Mouse (Mus musculus) midbrain, embryonic 16.5 days (tissue): ENCODE measurements around the gene Myh6. TPM values are rescaled to one million over a fixed set of nuclear protein-coding genes. Genes with fewer than 3 reads are reported as not detected.

Experiments used
- ATAC-seq: fragments of 200-750 bp; cut with Nextera tagmentation; 2 replicates; pipeline ENCODE4 v1.8.0; 2017; ENCODE audit warnings: moderate TSS enrichment
- H3K27ac ChIP-seq: fragments of 300-500 bp; sonication (generic); 2 replicates; pipeline ENCODE4 v1.5.1; 2014; ENCODE audit warnings: mild to moderate bottlenecking, low read length, mixed read lengths
- H3K27me3 ChIP-seq: fragments of 300-500 bp; sonication (generic); 2 replicates; pipeline ENCODE4 v1.6.1; 2014; ENCODE audit warnings: low read depth, low read length, mixed read lengths; ENCODE audit not compliant: control insufficient read depth, insufficient read depth
- H3K36me3 ChIP-seq: fragments of 300-500 bp; sonication (generic); 2 replicates; pipeline ENCODE4 v1.6.1; 2014; ENCODE audit warnings: mild to moderate bottlenecking, low read length, moderate library complexity, mixed read lengths; ENCODE audit not compliant: control insufficient read depth, insufficient read depth
- H3K4me1 ChIP-seq: fragments of 300-500 bp; sonication (generic); 2 replicates; pipeline ENCODE4 v1.6.1; 2014; ENCODE audit warnings: mild to moderate bottlenecking, low read length, mixed read lengths; ENCODE audit not compliant: control insufficient read depth, insufficient read depth
- H3K4me2 ChIP-seq: fragments of 300-500 bp; sonication (generic); 2 replicates; pipeline ENCODE4 v1.6.1; 2014; ENCODE audit warnings: mild to moderate bottlenecking, low read length, mixed read lengths
- H3K4me3 ChIP-seq: fragments of 300-500 bp; sonication (generic); 2 replicates; pipeline ENCODE4 v1.5.1; 2014; ENCODE audit warnings: low read depth, mild to moderate bottlenecking, low read length, moderate library complexity, mixed read lengths
- H3K9ac ChIP-seq: fragments of 300-500 bp; sonication (generic); 2 replicates; pipeline ENCODE4 v1.6.1; 2014; ENCODE audit warnings: low read depth, low read length, mixed read lengths
- H3K9me3 ChIP-seq: fragments of 300-500 bp; sonication (generic); replicated peaks from 2 replicates; pipeline ENCODE4 v1.6.1; 2014; ENCODE audit warnings: mild to moderate bottlenecking, low read length, mixed read lengths; ENCODE audit not compliant: control insufficient read depth, poor library complexity, severe bottlenecking
- WGBS: fragments of 180-500 bp; shearing (Covaris S2); extraction: QIAGEN DNeasy Blood & Tissue Kit; methylation state at CpG from one replicate; pipeline ENCODE4 v1.1.7; 2014; 5-methylcytosine and 5-hydroxymethylcytosine counted together
- polyA plus RNA-seq: library from polyadenylated mRNA; unstranded; fragments of >200 nt; fragmentation: Nextera tagmentation; extraction: Ambion mirVana; gene quantifications from 2 replicates; pipeline ENCODE4 v1.2.1, GENCODE M21; 2015

Myh6 gene
- polyA plus RNA-seq, 1 experiment from 2014 or later: 2.9 TPM

- Histone ChIP-seq H3K4me1 (no peaks in the 10 kb centered on the region), H3K4me3 (no peak overlapping the region), H3K4me2 (no peak overlapping the region), H3K36me3 (no peaks in the 10 kb centered on the region), H3K27me3 (no peaks in the 10 kb centered on the region), H3K9me3 (no peaks in the 10 kb centered on the region), H3K9ac (no peak overlapping the region), H3K27ac (no peak overlapping the region)
- no peak for ATAC-seq
- WGBS: 93% methylated on average over 7 of the region's 7 CpGs
Observed at GRCm38 (mm10) chr14:54943971-54944370, 22.8 kb downstream of the Myh6 start.

- no peaks in the 10 kb centered on the region for H3K4me1 ChIP-seq
- 87% methylated on average over 8 of the region's 8 CpGs for WGBS
- H3K27ac ChIP-seq: no peak overlapping the region
- no peaks in the 10 kb centered on the region for H3K9me3 ChIP-seq
- no peak overlapping the region for H3K4me2 ChIP-seq
- no peaks in the 10 kb centered on the region for H3K27me3 ChIP-seq
- H3K4me3 ChIP-seq: no peak overlapping the region
- no peak overlapping the region for H3K9ac ChIP-seq
- no peak for ATAC-seq
- H3K36me3 ChIP-seq: no peaks in the 10 kb centered on the region
Observed at GRCm38 (mm10) chr14:54942479-54942878, 24.2 kb downstream of the Myh6 start.

GRCm38 (mm10) chr14:54941024-54941978 lies 25.4 kb downstream of the Myh6 start:
- Histone ChIP-seq H3K4me2 (no peak overlapping the region), H3K27ac (no peak overlapping the region), H3K9ac (no peak overlapping the region), H3K4me1 (no peaks in the 10 kb centered on the region), H3K9me3 (no peaks in the 10 kb centered on the region), H3K4me3 (no peak overlapping the region), H3K27me3 (no peaks in the 10 kb centered on the region), H3K36me3 (no peaks in the 10 kb centered on the region)
- ATAC-seq: no peak
- 68% methylated on average over 13 of the region's 13 CpGs for WGBS

GRCm38 (mm10) chr14:54940176-54940530 lies 26.6 kb downstream of the Myh6 start:
- ATAC-seq: no peak
- no peak overlapping the region for H3K4me3 ChIP-seq
- no peaks in the 10 kb centered on the region for H3K9me3 ChIP-seq
- no peak overlapping the region for H3K4me2 ChIP-seq
- no peaks in the 10 kb centered on the region for H3K4me1 ChIP-seq
- H3K27ac ChIP-seq: no peak overlapping the region
- H3K36me3 ChIP-seq: no peaks in the 10 kb centered on the region
- 86% methylated on average over 3 of the region's 3 CpGs for WGBS
- H3K9ac ChIP-seq: no peak overlapping the region
- no peaks in the 10 kb centered on the region for H3K27me3 ChIP-seq

- Histone ChIP-seq H3K27me3 (no peaks in the 10 kb centered on the region), H3K27ac (no peak overlapping the region), H3K36me3 (no peaks in the 10 kb centered on the region), H3K4me2 (no peak overlapping the region), H3K4me3 (no peak overlapping the region), H3K4me1 (no peaks in the 10 kb centered on the region), H3K9me3 (no peaks in the 10 kb centered on the region), H3K9ac (no peak overlapping the region)
- ATAC-seq: no peak
- 57% methylated on average over 12 of the region's 12 CpGs for WGBS
Observed at GRCm38 (mm10) chr14:54939434-54940175, 27.1 kb downstream of the Myh6 start.

- H3K27me3 ChIP-seq: no peaks in the 10 kb centered on the region
- no peak for ATAC-seq
- no peaks in the 10 kb centered on the region for H3K36me3 ChIP-seq
- no peak overlapping the region for H3K4me2 ChIP-seq
- H3K27ac ChIP-seq: no peak overlapping the region
- H3K9ac ChIP-seq: no peak overlapping the region
- no peak overlapping the region for H3K4me3 ChIP-seq
- H3K9me3 ChIP-seq: no peaks in the 10 kb centered on the region
- WGBS: 80% methylated on average over 15 of the region's 15 CpGs
- H3K4me1 ChIP-seq: no peaks in the 10 kb centered on the region
Observed at GRCm38 (mm10) chr14:54938431-54939219, 28.1 kb downstream of the Myh6 start.

- Histone ChIP-seq H3K4me1 (no peaks in the 10 kb centered on the region), H3K9ac (no peak overlapping the region), H3K4me2 (no peak overlapping the region), H3K9me3 (no peaks in the 10 kb centered on the region), H3K4me3 (no peak overlapping the region), H3K36me3 (no peaks in the 10 kb centered on the region), H3K27ac (no peak overlapping the region), H3K27me3 (no peaks in the 10 kb centered on the region)
- no peak for ATAC-seq
- 92% methylated on average over 16 of the region's 16 CpGs for WGBS
Observed at GRCm38 (mm10) chr14:54937361-54938182, 29.2 kb downstream of the Myh6 start.

- Histone ChIP-seq H3K4me3 (no peak overlapping the region), H3K4me1 (no peaks in the 10 kb centered on the region), H3K9ac (no peak overlapping the region), H3K9me3 (no peaks in the 10 kb centered on the region), H3K27me3 (no peaks in the 10 kb centered on the region), H3K4me2 (no peak overlapping the region), H3K27ac (peak overlapping the region; percentile 53; the same call in 1 of the 2 replicates), H3K36me3 (no peaks in the 10 kb centered on the region)
- no peak for ATAC-seq
- 62% methylated on average over 6 of the region's 6 CpGs for WGBS
Observed at GRCm38 (mm10) chr14:54936831-54937160, 29.9 kb downstream of the Myh6 start.
